Mouse (Mus musculus): ENCODE results near the gene Lims1. TPM values are rescaled to one million over a fixed set of nuclear protein-coding genes. Genes with fewer than 3 reads are reported as not detected.

The Lims1 gene
- total and polyA plus RNA-seq, 2 experiments from 2014 or later, result 43.6 to 51.7 TPM

DNA sequence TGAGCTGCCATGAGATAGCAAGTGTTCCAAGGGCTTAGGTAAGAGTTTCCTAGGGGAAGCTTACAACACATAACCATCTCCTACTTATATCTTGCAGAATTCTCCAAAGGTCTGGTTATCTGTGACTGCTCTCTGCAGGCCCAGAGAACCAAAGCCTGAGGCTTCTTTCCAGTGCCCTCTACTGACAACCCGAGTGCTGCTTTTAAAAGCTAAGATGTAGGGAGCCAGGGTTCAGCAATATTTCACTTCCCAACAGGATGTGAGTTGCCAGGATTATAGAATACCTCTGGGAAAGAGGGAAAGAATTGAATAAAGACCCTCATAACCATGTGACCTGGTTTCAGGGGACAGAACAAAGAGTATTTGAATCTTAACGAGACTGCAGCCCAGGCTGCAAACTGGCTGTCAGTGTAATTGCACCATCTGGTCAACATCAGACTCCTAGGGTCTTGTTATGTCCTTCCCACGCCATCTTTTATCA is 59.4 kb downstream of the Lims1 start:
- H3K9ac ChIP-seq, result no peak overlapping the region
- WGBS, result 4% methylated on average over 3 of the region's 3 CpGs
- no peaks in the 10 kb centered on the region for H3K27me3 ChIP-seq (ENCODE audit: insufficient read depth, low read length)
- H3K4me3 ChIP-seq (ENCODE audit: low read depth, low read length), result no peak overlapping the region
- H3K27ac ChIP-seq (ENCODE audit: low read depth, low read length), result peak overlapping the region; percentile 51
- ATAC-seq, result 0 out of 2 replicates have a peak, but pooled peaks have one; percentile 40
- H3K9me3 ChIP-seq (ENCODE audit: low read length), result no peaks in the 10 kb centered on the region
- DNase-seq, result peak; percentile 14
- no peaks in the 10 kb centered on the region for H3K36me3 ChIP-seq (ENCODE audit: insufficient read depth)
- no peak overlapping the region; the same call in 1 of the 2 replicates for H3K4me2 ChIP-seq (ENCODE audit: low read depth)
- no peak for TF ChIP-seq CTCF (IDR thresholded peaks at IDR 0.05; ENCODE audit: low read depth)
- H3K4me1 ChIP-seq (ENCODE audit: insufficient read depth), result peaks cover 22% of the 10 kb centered on the region

DNA sequence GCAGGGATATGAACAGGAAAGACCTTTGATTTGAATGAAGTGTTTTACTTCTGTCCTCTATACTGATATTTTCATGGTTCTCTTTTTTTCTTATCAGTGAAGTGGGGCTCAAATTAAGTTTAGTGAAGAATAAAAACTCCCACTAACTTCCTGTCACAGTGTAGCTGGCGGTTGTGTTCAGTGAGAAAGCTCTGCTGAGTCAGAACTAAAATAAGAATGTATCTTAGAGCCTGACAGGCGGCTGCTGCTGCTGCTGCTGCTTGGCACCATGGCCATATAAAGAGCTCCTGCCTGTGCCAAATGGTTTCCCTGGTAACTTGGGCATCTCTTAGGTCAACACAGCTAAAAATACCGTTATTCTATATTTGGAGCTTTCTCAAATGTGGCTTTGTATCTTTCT is 60.0 kb downstream of the Lims1 start:
- WGBS, result 3% methylated on average over 3 of the region's 3 CpGs
- Histone ChIP-seq H3K27ac (ENCODE audit: low read depth, low read length) (peak overlapping the region; percentile 51; the same call in 1 of the 2 replicates), H3K27me3 (ENCODE audit: insufficient read depth, low read length) (no peaks in the 10 kb centered on the region), H3K9me3 (ENCODE audit: low read length) (no peaks in the 10 kb centered on the region), H3K4me3 (ENCODE audit: low read depth, low read length) (no peak overlapping the region), H3K4me1 (ENCODE audit: insufficient read depth) (peaks cover 22% of the 10 kb centered on the region), H3K9ac (no peak overlapping the region), H3K4me2 (ENCODE audit: low read depth) (no peak overlapping the region), H3K36me3 (ENCODE audit: insufficient read depth) (no peaks in the 10 kb centered on the region)
- DNase-seq (peak; percentile 72), ATAC-seq (peak; percentile 92)
- no peak for TF ChIP-seq CTCF (IDR thresholded peaks at IDR 0.05; ENCODE audit: low read depth)

DNA sequence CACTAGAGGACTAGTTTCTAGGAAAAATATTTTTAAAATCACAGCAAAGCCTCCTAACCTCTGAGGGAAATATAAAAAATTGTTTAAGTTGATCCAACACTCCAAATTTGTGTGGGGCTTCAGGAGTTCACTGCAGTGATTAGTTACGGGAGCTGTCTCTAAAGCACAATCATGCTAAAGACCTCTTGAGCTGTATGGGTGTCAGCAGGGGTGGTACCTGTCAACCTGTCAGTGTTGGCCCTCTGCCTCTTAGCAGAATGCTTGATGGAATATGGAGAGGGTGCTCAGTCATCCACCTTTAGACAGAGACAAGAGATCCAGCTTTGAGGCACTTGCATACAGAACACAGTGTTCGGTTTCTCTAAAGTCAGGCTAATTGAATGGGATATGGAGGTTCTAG is 60.5 kb downstream of the Lims1 start:
- ATAC-seq, result 0 out of 2 replicates have a peak, but pooled peaks have one; percentile 4
- TF ChIP-seq CTCF (IDR thresholded peaks at IDR 0.05; ENCODE audit: low read depth), result no peak
- H3K27ac ChIP-seq (ENCODE audit: low read depth, low read length), result peak overlapping the region; percentile 70
- no peaks in the 10 kb centered on the region for H3K36me3 ChIP-seq (ENCODE audit: insufficient read depth)
- H3K4me3 ChIP-seq (ENCODE audit: low read depth, low read length), result no peak overlapping the region
- peak; percentile 12 for DNase-seq
- H3K27me3 ChIP-seq (ENCODE audit: insufficient read depth, low read length), result no peaks in the 10 kb centered on the region
- H3K9me3 ChIP-seq (ENCODE audit: low read length), result no peaks in the 10 kb centered on the region
- WGBS, result 45% methylated on average over 2 of the region's 2 CpGs
- no peak overlapping the region for H3K9ac ChIP-seq
- H3K4me1 ChIP-seq (ENCODE audit: insufficient read depth), result peaks cover 22% of the 10 kb centered on the region
- 0 out of 2 replicates have a peak overlapping the region, but pooled peaks have one; percentile 3 for H3K4me2 ChIP-seq (ENCODE audit: low read depth)

GRCm38 (mm10) chr10:58385629-58386028 is 62.4 kb downstream of the Lims1 start:
- peak; percentile 19 for DNase-seq
- TF ChIP-seq CTCF (IDR thresholded peaks at IDR 0.05; ENCODE audit: low read depth), result no peak
- Histone ChIP-seq H3K36me3 (ENCODE audit: insufficient read depth) (no peaks in the 10 kb centered on the region), H3K4me3 (ENCODE audit: low read depth, low read length) (no peak overlapping the region), H3K27me3 (ENCODE audit: insufficient read depth, low read length) (no peaks in the 10 kb centered on the region), H3K4me1 (ENCODE audit: insufficient read depth) (peaks cover 22% of the 10 kb centered on the region), H3K9me3 (ENCODE audit: low read length) (no peaks in the 10 kb centered on the region), H3K4me2 (ENCODE audit: low read depth) (no peak overlapping the region), H3K9ac (no peak overlapping the region), H3K27ac (ENCODE audit: low read depth, low read length) (no peak overlapping the region)
- WGBS, result 43% methylated on average over 5 of the region's 5 CpGs
- no peak for ATAC-seq

- DNase-seq, result no peak
- WGBS, result 91% methylated on average over 3 of the region's 3 CpGs
Observed at GRCm38 (mm10) chr10:58386997-58387396, 63.7 kb downstream of the Lims1 start.

DNA sequence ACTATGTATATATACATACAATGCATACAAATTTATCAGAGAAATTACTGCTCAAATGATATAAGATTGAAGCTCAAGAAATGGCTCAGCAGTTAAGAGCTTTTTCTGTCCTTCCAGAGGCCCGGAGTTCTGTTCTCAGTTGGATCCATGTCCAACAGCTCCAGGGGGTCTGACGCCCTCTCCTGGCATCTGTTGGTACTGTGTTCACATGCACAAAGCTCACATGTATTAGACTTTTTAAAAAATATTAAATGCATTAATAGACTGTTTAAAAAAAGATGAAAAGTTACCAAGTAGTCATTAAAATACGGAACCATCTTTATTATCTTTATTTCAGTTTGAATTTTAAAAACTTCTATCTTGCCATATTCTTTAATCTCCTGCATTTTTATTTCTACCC is 65.4 kb downstream of the Lims1 start:
- ATAC-seq (no peak), DNase-seq (no peak)
- no peak overlapping the region for H3K4me2 ChIP-seq (ENCODE audit: low read depth)
- no peak overlapping the region for H3K4me3 ChIP-seq (ENCODE audit: low read depth, low read length)
- H3K9ac ChIP-seq, result no peak overlapping the region
- H3K27me3 ChIP-seq (ENCODE audit: insufficient read depth, low read length), result no peaks in the 10 kb centered on the region
- 78% methylated on average over 3 of the region's 3 CpGs for WGBS
- no peak overlapping the region for H3K27ac ChIP-seq (ENCODE audit: low read depth, low read length)
- H3K36me3 ChIP-seq (ENCODE audit: insufficient read depth), result no peaks in the 10 kb centered on the region
- no peaks in the 10 kb centered on the region for H3K9me3 ChIP-seq (ENCODE audit: low read length)
- peak; percentile 19; the same call in 1 of the 2 replicates for TF ChIP-seq CTCF (IDR thresholded peaks at IDR 0.05; ENCODE audit: low read depth)
- peaks cover 12% of the 10 kb centered on the region for H3K4me1 ChIP-seq (ENCODE audit: insufficient read depth)

More at GRCm38 (mm10) chr10:58386997-58387396, 63.7 kb downstream of the Lims1 start:
- ATAC-seq, result no peak
- Histone ChIP-seq H3K4me2 (ENCODE audit: low read depth) (no peak overlapping the region), H3K27ac (ENCODE audit: low read depth, low read length) (no peak overlapping the region), H3K4me1 (ENCODE audit: insufficient read depth) (peaks cover 22% of the 10 kb centered on the region), H3K9ac (no peak overlapping the region), H3K9me3 (ENCODE audit: low read length) (no peaks in the 10 kb centered on the region), H3K4me3 (ENCODE audit: low read depth, low read length) (no peak overlapping the region), H3K27me3 (ENCODE audit: insufficient read depth, low read length) (no peaks in the 10 kb centered on the region), H3K36me3 (ENCODE audit: insufficient read depth) (no peaks in the 10 kb centered on the region)
- no peak for TF ChIP-seq CTCF (IDR thresholded peaks at IDR 0.05; ENCODE audit: low read depth)

DNA sequence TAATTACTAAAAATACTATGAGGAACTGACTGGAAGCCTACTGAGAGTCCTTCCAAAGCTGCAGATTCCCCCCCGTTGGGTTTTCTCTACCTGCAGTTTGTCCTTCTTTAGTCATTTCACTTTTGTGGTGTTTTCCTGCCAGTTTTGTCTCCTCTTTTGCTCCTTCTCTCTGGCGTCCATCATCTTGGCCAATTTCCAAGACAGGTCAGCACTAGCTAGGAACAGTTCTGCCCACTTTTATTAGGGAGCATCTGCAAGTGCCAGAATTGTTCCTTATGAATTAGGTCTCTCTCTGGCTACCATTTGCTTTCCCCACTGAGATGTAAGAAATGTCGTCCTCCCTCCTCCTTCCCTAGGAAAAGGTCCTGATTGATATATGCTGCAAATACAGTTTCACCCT is 65.9 kb downstream of the Lims1 start:
- peaks cover 8% of the 10 kb centered on the region for H3K4me1 ChIP-seq (ENCODE audit: insufficient read depth)
- H3K27me3 ChIP-seq (ENCODE audit: insufficient read depth, low read length), result no peaks in the 10 kb centered on the region
- no peak for TF ChIP-seq CTCF (IDR thresholded peaks at IDR 0.05; ENCODE audit: low read depth)
- no peak overlapping the region for H3K9ac ChIP-seq
- H3K4me2 ChIP-seq (ENCODE audit: low read depth), result no peak overlapping the region
- no peaks in the 10 kb centered on the region for H3K36me3 ChIP-seq (ENCODE audit: insufficient read depth)
- no peaks in the 10 kb centered on the region for H3K9me3 ChIP-seq (ENCODE audit: low read length)
- no peak overlapping the region for H3K27ac ChIP-seq (ENCODE audit: low read depth, low read length)
- ATAC-seq (no peak), DNase-seq (no peak)
- 64% methylated on average over 3 of the region's 3 CpGs for WGBS
- no peak overlapping the region for H3K4me3 ChIP-seq (ENCODE audit: low read depth, low read length)

Measured in forebrain, postnatal 0 days (tissue).